Mouse (Mus musculus): ENCODE measurements around the gene Nacad. TPM values are rescaled to one million over a fixed set of nuclear protein-coding genes. Genes with fewer than 3 reads are reported as not detected.

Nacad gene
- polyA plus RNA-seq, 1 experiment from 2014 or later: 5.7 TPM

Other genes starting within 250 kb of the Nacad start
- gene Zmiz2, start 217.0 kb downstream of the Nacad start, polyA plus RNA-seq (2015; fragmentation: Nextera tagmentation; extraction: Ambion mirVana): 10.7 and 11.1 TPM in 2 replicates
- gene Ppia, start 190.6 kb downstream of the Nacad start, polyA plus RNA-seq (2015; fragmentation: Nextera tagmentation; extraction: Ambion mirVana): 5,074 and 5,744 TPM in 2 replicates
- 399 and 425 TPM in 2 replicates for gene H2afv, start 161.6 kb downstream of the Nacad start, polyA plus RNA-seq (2015; fragmentation: Nextera tagmentation; extraction: Ambion mirVana)
- 28.5 and 28.7 TPM in 2 replicates for gene Purb, start 130.1 kb downstream of the Nacad start, polyA plus RNA-seq (2015; fragmentation: Nextera tagmentation; extraction: Ambion mirVana)
- gene Myo1g, start 85.1 kb downstream of the Nacad start, polyA plus RNA-seq (2015; fragmentation: Nextera tagmentation; extraction: Ambion mirVana): 3.5 and 4.3 TPM in 2 replicates
- 75.4 and 76.3 TPM in 2 replicates for gene Ccm2, start 59.2 kb downstream of the Nacad start, polyA plus RNA-seq (2015; fragmentation: Nextera tagmentation; extraction: Ambion mirVana)
- 41.6 and 50.2 TPM in 2 replicates for gene Tbrg4, start 20.0 kb upstream of the Nacad start, polyA plus RNA-seq (2015; fragmentation: Nextera tagmentation; extraction: Ambion mirVana)
- not detected in 2 replicates for gene Wap, start 32.6 kb upstream of the Nacad start, polyA plus RNA-seq (2015; fragmentation: Nextera tagmentation; extraction: Ambion mirVana)
- 7.0 and 8.3 TPM in 2 replicates for gene Ramp3, start 52.5 kb upstream of the Nacad start, polyA plus RNA-seq (2015; fragmentation: Nextera tagmentation; extraction: Ambion mirVana)
- gene Gm11983, start 231.6 kb upstream of the Nacad start, polyA plus RNA-seq (2015; fragmentation: Nextera tagmentation; extraction: Ambion mirVana): not detected in 2 replicates